Mouse (Mus musculus): ENCODE results near the gene Crym.
A peak's percentile ranks its signal among the peaks of the same experiment; 100 is the strongest.

Crym gene

DNA sequence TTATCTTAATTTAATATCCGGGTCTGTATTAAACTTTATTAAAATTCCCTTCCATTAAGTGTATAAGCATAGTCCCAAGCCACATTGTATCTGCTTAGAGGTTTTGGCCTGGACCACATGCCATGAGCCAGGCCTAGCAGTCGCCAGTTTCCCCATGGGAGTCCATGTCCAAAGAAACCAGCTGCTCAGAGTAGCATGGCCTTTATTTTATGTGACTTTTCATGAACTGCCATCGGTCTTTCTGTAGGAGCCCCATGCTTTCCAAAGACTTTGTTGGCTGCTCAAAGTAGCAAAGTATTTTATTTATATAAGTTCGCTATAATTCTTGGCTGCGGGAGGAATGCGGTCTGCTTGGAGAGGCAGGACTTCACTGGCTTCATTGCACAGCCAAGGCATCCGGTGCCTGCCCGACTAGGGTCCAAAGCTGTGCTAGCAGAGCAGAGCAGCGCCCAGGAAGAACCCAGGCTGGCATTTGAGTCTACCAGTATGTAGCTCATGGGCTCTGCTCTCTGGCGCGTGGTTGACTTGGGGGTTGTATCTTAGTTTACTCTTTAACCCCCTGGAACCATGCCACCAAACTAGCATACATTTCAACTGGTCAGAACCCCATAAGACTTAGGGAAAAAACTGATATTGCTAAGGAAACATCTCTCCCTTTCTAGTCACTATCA, 38.2 kb downstream of the Crym start:
- DNase-seq (ENCODE audit: low spot score): no peak

DNA sequence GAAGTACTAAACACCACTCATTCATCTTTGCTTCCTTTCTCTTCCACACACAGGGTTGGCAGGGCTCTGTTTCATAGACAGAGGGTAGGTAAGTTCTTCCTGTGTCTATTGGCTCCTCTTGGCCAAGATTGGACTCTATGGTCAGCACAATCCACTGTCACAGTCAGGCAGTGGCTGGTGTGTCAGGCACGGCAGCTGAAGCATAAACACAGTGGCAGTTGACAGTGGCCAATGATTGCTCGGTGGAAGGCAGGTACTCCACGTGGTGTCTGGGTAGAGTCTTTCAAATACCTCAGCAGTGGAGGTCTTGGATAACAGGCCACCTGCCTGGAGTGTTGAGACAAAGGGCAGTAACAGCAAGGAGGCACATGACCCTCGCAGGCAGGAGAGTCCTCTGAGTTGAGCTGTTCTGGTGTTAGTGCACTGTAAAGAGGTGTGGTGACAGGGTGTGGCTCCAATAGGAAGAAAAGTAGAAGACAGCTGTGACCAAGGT, 43.7 kb downstream of the Crym start:
- DNase-seq (ENCODE audit: low spot score): peak; percentile 22

GRCm38 (mm10) chr7:120157575-120158061, 44.3 kb downstream of the Crym start:
- no peak for DNase-seq (ENCODE audit: low spot score)

- no peak for DNase-seq (ENCODE audit: low spot score)
Measured at GRCm38 (mm10) chr7:120156841-120157409, 45.0 kb downstream of the Crym start.

GRCm38 (mm10) chr7:120150898-120151297, 51.0 kb downstream of the Crym start:
- no peak for DNase-seq (ENCODE audit: low spot score)

- DNase-seq (ENCODE audit: low spot score): no peak
Measured at GRCm38 (mm10) chr7:120150257-120150656, 51.7 kb downstream of the Crym start.

- DNase-seq (ENCODE audit: low spot score): no peak
Measured at GRCm38 (mm10) chr7:120145191-120145590, 56.7 kb downstream of the Crym start, which contains the start of gene Zp2. Gene Zp2 (minus strand): TSS chr7:120145291.

DNA sequence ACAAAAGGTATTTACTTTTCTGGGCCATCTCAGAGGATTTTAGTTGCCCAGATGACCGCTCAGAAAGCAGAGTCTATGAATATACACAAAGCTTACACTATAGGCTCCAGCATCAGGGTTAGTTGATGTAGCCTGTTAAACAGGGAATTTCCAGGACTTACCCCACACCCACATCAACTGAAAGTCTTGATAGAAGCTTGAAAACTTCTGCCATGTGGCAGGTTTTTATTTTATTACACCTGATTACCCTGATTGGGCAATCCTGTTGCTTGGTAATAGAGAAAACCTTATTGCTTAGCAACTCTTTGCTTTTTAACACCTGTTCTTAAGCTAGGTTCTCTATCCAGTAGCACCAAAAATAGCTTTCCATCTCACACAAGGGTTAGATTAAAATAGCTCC, 59.2 kb downstream of the Crym start:
- no peak for DNase-seq (ENCODE audit: low spot score)

All from lung, postnatal 25 days (tissue).